Mouse (Mus musculus) lung, adult 2 months (tissue): ENCODE measurements around the gene Farsa.

Experiments
- CTCF ChIP-seq: fragments of 200-500 bp; IDR thresholded peaks from 2 replicates; pipeline ENCODE4 v1.5.1; 2011; ENCODE audit warnings: mild to moderate bottlenecking, low read length, control low read depth; ENCODE audit not compliant: insufficient read depth
- POLR2A ChIP-seq: fragments of 200-500 bp; IDR thresholded peaks from 2 replicates; pipeline ENCODE4 v1.6.1; 2011; ENCODE audit warnings: low read depth, mild to moderate bottlenecking, control low read depth, low read length, borderline replicate concordance; ENCODE audit errors: extremely low read depth

GRCm38 (mm10) chr8:84871376-84872308 is 14.9 kb downstream of the Farsa start, which contains the start of gene Syce2:
- TF ChIP-seq CTCF (no peak), POLR2A (no peak)
